Mouse (Mus musculus): Measurements from ENCODE around the gene Ptpro.
"Not testable (repeated sequence)": the region's sequence is repeated elsewhere in the genome, so short reads cannot be mapped to it uniquely, and the experiment has no call there.

DNA sequence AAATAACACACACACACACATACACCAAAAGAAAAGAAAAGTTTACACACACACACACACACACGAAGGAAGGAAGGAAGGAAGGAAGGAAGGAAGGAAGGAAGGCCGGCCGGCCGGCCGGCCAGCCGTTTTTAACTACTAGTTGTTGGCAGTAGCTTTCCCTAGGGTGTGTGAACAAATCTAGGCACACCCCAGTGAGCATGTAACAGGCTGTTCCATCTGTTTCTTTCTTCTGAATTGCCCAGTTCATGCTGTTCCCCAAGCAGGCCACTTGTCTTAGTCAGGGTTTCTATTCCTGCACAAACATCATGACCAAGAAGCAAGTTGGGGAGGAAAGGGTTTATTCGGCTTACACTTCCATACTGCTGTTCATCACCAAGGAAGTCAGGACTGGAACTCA lies 194.0 kb downstream of the Ptpro start:
- not testable (repeated sequence) for TF ChIP-seq HCFC1 (IDR thresholded peaks at IDR 0.05; ENCODE audit: borderline replicate concordance, insufficient read depth, low read length); CHD2 (IDR thresholded peaks at IDR 0.05; ENCODE audit: low read depth, low read length); ZC3H11A (IDR thresholded peaks at IDR 0.05; ENCODE audit: borderline replicate concordance, low read depth, low read length); ZNF384 (IDR thresholded peaks at IDR 0.05; ENCODE audit: low read depth, low read length)

Measured in ES-E14 (cell line).